Mouse (Mus musculus) midbrain, embryonic 12.5 days (tissue): ENCODE data around the gene Aadacl2. TPM values are rescaled to one million over a fixed set of nuclear protein-coding genes. Genes with fewer than 3 reads are reported as not detected.

ENCODE experiments used
- ATAC-seq: fragments of 200-750 bp; cut with Nextera tagmentation; 2 replicates; pipeline ENCODE4 v1.8.0; 2017; ENCODE audit warnings: low read depth, moderate TSS enrichment, moderate library complexity; ENCODE audit not compliant: low FRiP score
- H3K27ac ChIP-seq: fragments of 300-500 bp; sonication (generic); replicated peaks from 2 replicates; pipeline ENCODE4 v1.5.1; 2016; ENCODE audit warnings: mild to moderate bottlenecking
- H3K27me3 ChIP-seq: fragments of 300-500 bp; sonication (generic); 2 replicates; pipeline ENCODE4 v1.6.1; 2016; ENCODE audit warnings: mild to moderate bottlenecking
- H3K36me3 ChIP-seq: fragments of 300-500 bp; sonication (generic); 2 replicates; pipeline ENCODE4 v1.6.1; 2016
- H3K4me1 ChIP-seq: fragments of 300-500 bp; sonication (generic); 2 replicates; pipeline ENCODE4 v1.6.1; 2016
- H3K4me2 ChIP-seq: fragments of 300-500 bp; sonication (generic); replicated peaks from 2 replicates; pipeline ENCODE4 v1.6.1; 2016; ENCODE audit warnings: mild to moderate bottlenecking, moderate library complexity
- H3K4me3 ChIP-seq: fragments of 300-500 bp; sonication (generic); 2 replicates; pipeline ENCODE4 v1.5.1; 2016; ENCODE audit warnings: mild to moderate bottlenecking
- H3K9ac ChIP-seq: fragments of 300-500 bp; sonication (generic); replicated peaks from 2 replicates; pipeline ENCODE4 v1.6.1; 2016; ENCODE audit warnings: mild to moderate bottlenecking, moderate library complexity
- H3K9me3 ChIP-seq: fragments of 300-500 bp; sonication (generic); 2 replicates; pipeline ENCODE4 v1.6.1; 2016; ENCODE audit warnings: mild to moderate bottlenecking
- WGBS: fragments of 180-500 bp; shearing (Covaris S2); methylation state at CpG from one replicate; pipeline ENCODE4 v1.1.7; 2016; 5-methylcytosine and 5-hydroxymethylcytosine counted together
- polyA plus RNA-seq: library from polyadenylated mRNA; unstranded; fragments of >200 nt; fragmentation: Nextera tagmentation; extraction: Ambion mirVana; gene quantifications from 2 replicates; pipeline ENCODE4 v1.2.1, GENCODE M21; 2016

Aadacl2 gene
- polyA plus RNA-seq = not detected in 2 replicates

DNA sequence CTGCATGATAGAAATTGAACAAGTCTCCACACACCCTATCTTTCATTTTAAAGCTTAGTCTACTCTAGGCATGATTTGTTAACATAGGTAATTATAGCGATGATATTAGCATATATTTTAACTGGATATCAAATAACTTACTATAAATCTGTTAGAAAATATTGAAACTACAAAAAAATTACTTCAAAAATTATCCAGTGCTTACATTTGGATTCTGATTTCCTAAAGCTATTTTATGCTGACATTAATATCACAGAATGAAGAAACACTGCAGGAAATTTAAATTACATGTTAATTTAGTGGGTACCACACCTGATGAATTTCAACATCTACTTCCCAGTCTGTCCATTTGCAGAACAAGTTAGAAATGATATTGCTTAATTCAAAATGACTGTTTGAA, at the start of gene Aadacl2:
Gene Aadacl2 (plus strand): TSS at position 301 of the 400 bp plus-strand sequence.
- WGBS = 83% methylated on average over 1 of the region's 1 CpGs
- H3K4me2 ChIP-seq = no peak within 1 kb of the TSS
- H3K4me1 ChIP-seq = no peaks in the 10 kb centered on the region
- no peak for ATAC-seq
- H3K4me3 ChIP-seq = no peak within 1 kb of the TSS
- no peak within 1 kb of the TSS for H3K27ac ChIP-seq
- no peaks in the 10 kb centered on the region for H3K27me3 ChIP-seq
- no peaks in the 10 kb centered on the region for H3K36me3 ChIP-seq
- no peaks in the 10 kb centered on the region for H3K9me3 ChIP-seq
- H3K9ac ChIP-seq = no peak within 1 kb of the TSS

DNA sequence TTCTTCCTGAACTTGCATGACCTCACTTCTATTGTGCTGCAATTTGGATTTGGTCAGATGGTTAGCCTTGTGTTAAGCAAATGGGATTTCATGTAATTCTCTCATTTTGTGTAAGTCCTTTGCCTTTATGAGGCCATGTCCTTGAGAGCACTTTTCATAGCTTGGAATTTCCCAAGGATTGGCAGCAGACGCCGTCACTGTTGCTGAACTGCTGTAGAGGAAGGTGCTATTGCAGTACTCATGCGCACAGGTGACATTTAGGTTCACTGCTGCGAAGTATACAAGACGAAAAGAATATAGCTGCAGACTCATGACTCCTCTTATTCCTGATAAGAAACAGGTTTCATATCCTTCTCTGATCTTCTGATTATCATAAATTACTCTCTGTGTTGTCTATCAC, 35.7 kb upstream of the Aadacl2 start:
- ATAC-seq = no peak
- no peak overlapping the region for H3K9ac ChIP-seq
- no peak overlapping the region for H3K4me2 ChIP-seq
- WGBS = 88% methylated on average over 5 of the region's 5 CpGs
- H3K9me3 ChIP-seq = no peaks in the 10 kb centered on the region
- no peak overlapping the region for H3K4me3 ChIP-seq
- no peaks in the 10 kb centered on the region for H3K27me3 ChIP-seq
- no peaks in the 10 kb centered on the region for H3K36me3 ChIP-seq
- no peaks in the 10 kb centered on the region for H3K4me1 ChIP-seq
- no peak overlapping the region for H3K27ac ChIP-seq

DNA sequence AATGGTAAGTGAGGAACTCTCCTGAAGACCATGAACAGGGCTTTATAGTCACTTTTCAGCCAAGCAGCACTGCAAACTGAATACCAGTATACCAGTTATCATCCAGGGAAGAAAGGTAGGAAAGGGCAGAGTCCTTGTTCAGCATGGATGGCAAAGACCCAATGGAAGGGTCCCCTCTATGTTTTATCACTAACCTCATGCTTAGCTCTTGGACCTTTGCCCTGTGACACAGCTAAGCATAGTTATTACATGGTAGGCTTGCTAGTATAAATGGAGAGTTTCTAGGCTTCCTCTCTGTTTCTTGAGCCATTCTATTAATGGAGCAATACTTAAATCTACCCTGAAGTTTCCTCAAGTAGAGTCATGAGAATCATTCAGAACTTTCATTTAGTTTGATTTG, 32.0 kb upstream of the Aadacl2 start:
- no peak for ATAC-seq
- no peaks in the 10 kb centered on the region for H3K27me3 ChIP-seq
- no peaks in the 10 kb centered on the region for H3K9me3 ChIP-seq
- H3K4me3 ChIP-seq = no peak overlapping the region
- H3K27ac ChIP-seq = no peak overlapping the region
- H3K9ac ChIP-seq = no peak overlapping the region
- no peaks in the 10 kb centered on the region for H3K4me1 ChIP-seq
- no peak overlapping the region for H3K4me2 ChIP-seq
- no peaks in the 10 kb centered on the region for H3K36me3 ChIP-seq

DNA sequence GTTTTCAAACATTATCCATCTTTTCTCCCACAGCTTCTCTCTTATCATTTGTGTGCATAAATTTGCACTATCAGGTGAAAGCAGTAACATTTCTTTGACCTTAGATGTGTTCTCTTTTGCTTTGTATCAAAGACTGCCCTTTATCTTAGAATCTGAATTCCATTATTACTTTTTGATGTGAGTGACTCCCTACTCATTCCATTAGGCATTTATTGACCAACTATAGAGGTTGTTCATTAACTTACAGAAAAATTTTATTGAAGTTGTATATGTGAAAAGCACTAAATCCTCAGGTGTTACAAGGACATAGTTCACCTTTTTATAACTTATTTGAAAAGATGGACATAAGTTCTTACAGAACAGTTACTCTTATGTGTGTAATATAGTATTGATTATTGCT, 2.9 kb upstream of the Aadacl2 start:
- H3K9me3 ChIP-seq = no peaks in the 10 kb centered on the region
- H3K9ac ChIP-seq = no peak overlapping the region
- no peak overlapping the region for H3K4me3 ChIP-seq
- no peaks in the 10 kb centered on the region for H3K36me3 ChIP-seq
- no peak overlapping the region for H3K27ac ChIP-seq
- no peak for ATAC-seq
- H3K4me2 ChIP-seq = no peak overlapping the region
- no peaks in the 10 kb centered on the region for H3K4me1 ChIP-seq
- H3K27me3 ChIP-seq = no peaks in the 10 kb centered on the region

DNA sequence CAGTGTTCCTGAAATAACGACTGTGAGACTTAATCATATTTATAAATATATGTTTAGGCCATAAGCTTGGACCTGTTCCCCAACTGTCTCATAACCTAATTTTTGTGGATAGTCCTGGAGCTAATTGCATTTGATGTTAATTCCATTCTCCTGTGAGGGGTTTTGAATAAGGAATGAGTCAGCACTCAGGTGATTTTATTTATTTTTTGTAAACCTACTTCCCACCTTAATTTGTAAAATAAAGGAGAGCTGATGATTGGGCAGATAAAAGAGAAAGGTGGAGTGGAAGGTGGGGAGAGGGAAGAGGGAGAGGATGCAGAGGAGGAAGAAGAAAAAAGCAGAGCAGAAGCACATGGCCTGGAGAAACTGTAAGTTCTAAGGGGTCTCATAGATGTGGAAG, 18.9 kb downstream of the Aadacl2 start, which contains the start of gene Aadac:
Gene Aadac (plus strand): TSS at position 301 of the 400 bp plus-strand sequence.
- Histone ChIP-seq H3K36me3 (no peaks in the 10 kb centered on the region), H3K27ac (no peak within 1 kb of the TSS), H3K4me3 (no peak within 1 kb of the TSS), H3K9ac (no peak within 1 kb of the TSS), H3K27me3 (no peaks in the 10 kb centered on the region), H3K4me1 (no peaks in the 10 kb centered on the region), H3K4me2 (no peak within 1 kb of the TSS), H3K9me3 (no peaks in the 10 kb centered on the region)
- no peak for ATAC-seq
- WGBS = 81% methylated on average over 1 of the region's 1 CpGs

DNA sequence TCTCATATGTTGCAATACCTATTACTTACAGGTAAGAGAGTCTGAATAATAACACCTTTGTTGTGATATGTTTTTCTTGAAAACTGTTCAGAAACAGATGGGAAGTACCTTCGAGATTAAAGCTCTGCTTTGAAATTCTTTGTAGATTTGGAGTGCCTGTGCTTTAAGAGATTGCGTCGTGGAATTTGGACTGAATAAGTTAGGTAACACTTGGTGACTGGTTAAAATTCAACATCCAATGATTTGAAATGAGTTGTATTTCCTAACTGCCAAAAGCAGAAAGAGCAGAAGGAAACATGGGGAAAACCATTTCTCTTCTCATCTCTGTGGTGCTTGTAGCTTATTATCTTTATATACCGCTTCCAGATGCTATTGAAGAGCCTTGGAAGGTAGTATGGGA, 25.0 kb downstream of the Aadacl2 start:
- H3K36me3 ChIP-seq = no peaks in the 10 kb centered on the region
- no peak overlapping the region for H3K9ac ChIP-seq
- H3K4me2 ChIP-seq = no peak overlapping the region
- H3K9me3 ChIP-seq = no peaks in the 10 kb centered on the region
- 88% methylated on average over 4 of the region's 4 CpGs for WGBS
- no peak for ATAC-seq
- no peak overlapping the region for H3K27ac ChIP-seq
- no peaks in the 10 kb centered on the region for H3K27me3 ChIP-seq
- no peaks in the 10 kb centered on the region for H3K4me1 ChIP-seq
- no peak overlapping the region for H3K4me3 ChIP-seq

DNA sequence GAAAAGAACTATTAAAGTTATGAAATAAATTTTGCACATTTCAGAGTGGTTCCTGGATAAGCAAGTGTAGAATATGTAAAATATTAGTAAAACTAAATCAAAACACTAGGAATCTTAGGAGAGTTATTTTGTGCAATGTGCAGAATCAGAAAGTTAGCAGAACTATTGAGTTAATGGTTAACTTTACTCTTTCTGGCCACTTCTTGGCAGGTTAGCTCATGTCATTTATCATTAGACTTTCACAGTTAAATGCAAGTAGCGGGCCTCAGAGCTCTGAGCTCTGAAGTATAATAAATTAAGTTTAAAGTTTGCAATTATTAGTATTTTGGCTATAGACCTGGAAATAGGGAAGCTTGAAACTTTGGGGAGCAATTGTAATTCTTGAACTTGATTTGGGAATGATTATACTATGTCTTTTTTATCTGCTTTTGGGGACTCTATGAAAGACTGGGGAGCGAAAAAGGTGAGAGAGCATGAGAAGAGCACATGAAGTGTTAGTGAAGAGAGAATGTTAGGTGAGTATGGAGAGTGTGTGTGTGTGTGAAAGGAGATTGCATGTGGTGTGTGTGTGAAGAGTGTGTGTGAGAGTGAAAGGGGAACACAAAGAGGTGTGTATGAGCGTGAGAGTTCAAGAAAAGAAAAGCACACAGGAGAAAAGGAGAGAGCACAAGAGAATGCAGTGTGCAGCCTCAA, 39.8 kb downstream of the Aadacl2 start:
- H3K9ac ChIP-seq = no peak overlapping the region
- H3K4me2 ChIP-seq = no peak overlapping the region
- H3K36me3 ChIP-seq = no peaks in the 10 kb centered on the region
- no peak for ATAC-seq
- 87% methylated on average over 3 of the region's 3 CpGs for WGBS
- no peaks in the 10 kb centered on the region for H3K27me3 ChIP-seq
- H3K4me3 ChIP-seq = no peak overlapping the region
- H3K9me3 ChIP-seq = no peaks in the 10 kb centered on the region
- H3K27ac ChIP-seq = no peak overlapping the region
- no peaks in the 10 kb centered on the region for H3K4me1 ChIP-seq

DNA sequence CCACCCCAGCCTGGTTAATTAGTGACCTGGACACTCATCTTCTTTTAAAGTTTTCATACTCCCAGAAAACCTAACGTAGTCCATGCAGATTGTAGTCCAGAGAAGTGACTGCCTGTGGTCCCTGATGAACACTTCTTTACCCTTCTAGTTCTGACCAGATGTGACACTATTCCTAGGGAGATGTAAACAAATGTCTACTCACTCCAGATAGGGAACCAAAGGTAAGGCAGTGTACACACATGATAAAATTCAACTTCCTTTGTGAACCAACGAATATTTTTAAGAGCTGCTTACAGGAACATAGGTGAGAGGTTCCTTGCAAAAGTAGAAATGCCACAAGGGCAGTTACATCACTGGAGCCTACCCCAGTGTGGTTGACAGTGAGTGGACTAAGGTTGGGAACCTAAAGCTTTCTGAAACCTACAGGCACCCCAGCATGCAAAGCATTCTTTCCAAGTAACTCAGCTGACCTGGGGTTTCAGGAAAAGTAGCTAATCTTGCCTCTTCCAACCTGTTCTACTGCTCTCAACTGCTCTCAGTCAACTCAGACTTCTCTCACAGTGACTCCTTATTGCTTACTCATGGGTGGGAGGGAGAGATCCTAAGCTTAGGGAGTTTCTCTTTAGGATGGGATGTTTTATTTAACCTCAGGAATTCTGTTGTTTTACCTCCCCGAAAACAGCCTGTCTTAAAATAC, 46.8 kb downstream of the Aadacl2 start:
- no peaks in the 10 kb centered on the region for H3K27me3 ChIP-seq
- no peak overlapping the region for H3K4me2 ChIP-seq
- H3K9me3 ChIP-seq = no peaks in the 10 kb centered on the region
- no peak for ATAC-seq
- H3K9ac ChIP-seq = no peak overlapping the region
- H3K36me3 ChIP-seq = no peaks in the 10 kb centered on the region
- no peak overlapping the region for H3K4me3 ChIP-seq
- 84% methylated on average over 3 of the region's 3 CpGs for WGBS
- no peak overlapping the region for H3K27ac ChIP-seq
- H3K4me1 ChIP-seq = no peaks in the 10 kb centered on the region

DNA sequence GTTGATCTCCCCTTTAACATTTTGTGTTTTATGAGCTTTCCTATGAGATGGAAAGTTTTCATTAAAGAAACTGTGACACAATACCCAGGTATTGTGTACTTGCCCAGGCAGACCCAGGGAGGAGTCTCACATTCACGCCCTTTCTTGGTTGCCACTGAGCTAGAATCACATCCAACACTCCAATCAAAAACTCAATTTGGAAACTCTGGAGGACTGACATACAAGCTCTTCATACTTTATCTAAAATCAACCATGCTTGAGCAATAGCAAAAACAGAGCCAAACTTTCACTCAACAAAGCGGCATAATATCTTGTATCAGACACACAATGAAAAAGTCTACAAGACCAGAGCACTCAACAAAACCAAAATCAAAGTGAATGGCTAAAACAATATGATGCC, 47.4 kb downstream of the Aadacl2 start:
- Histone ChIP-seq H3K27ac (no peak overlapping the region), H3K36me3 (no peaks in the 10 kb centered on the region), H3K27me3 (no peaks in the 10 kb centered on the region), H3K9ac (no peak overlapping the region), H3K9me3 (no peaks in the 10 kb centered on the region), H3K4me3 (no peak overlapping the region), H3K4me1 (no peaks in the 10 kb centered on the region), H3K4me2 (no peak overlapping the region)
- ATAC-seq = no peak
- 91% methylated on average over 2 of the region's 2 CpGs for WGBS

DNA sequence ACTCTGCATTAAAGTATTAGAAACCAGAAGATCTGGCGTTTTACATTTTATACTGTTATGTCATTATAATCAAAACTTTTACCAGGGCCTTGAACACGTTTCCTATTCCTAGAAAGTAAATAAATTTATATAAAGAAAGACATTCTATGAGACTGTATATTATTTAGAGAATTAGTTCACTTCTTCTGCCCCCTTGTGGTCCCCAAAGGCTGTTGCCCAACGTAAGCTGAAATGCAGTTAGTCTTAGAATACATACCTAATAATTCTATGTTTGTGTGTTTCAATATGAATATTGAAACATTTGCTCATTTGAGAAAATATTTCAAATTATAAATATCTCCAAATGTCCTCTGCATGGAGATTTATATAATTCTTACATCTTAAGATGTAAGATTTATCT, 49.9 kb downstream of the Aadacl2 start:
- H3K36me3 ChIP-seq = no peaks in the 10 kb centered on the region
- no peaks in the 10 kb centered on the region for H3K4me1 ChIP-seq
- no peak overlapping the region for H3K4me3 ChIP-seq
- no peak overlapping the region for H3K9ac ChIP-seq
- no peak overlapping the region for H3K4me2 ChIP-seq
- no peak overlapping the region for H3K27ac ChIP-seq
- H3K9me3 ChIP-seq = no peaks in the 10 kb centered on the region
- no peak for ATAC-seq
- 34% methylated on average over 3 of the region's 3 CpGs for WGBS
- H3K27me3 ChIP-seq = no peaks in the 10 kb centered on the region

DNA sequence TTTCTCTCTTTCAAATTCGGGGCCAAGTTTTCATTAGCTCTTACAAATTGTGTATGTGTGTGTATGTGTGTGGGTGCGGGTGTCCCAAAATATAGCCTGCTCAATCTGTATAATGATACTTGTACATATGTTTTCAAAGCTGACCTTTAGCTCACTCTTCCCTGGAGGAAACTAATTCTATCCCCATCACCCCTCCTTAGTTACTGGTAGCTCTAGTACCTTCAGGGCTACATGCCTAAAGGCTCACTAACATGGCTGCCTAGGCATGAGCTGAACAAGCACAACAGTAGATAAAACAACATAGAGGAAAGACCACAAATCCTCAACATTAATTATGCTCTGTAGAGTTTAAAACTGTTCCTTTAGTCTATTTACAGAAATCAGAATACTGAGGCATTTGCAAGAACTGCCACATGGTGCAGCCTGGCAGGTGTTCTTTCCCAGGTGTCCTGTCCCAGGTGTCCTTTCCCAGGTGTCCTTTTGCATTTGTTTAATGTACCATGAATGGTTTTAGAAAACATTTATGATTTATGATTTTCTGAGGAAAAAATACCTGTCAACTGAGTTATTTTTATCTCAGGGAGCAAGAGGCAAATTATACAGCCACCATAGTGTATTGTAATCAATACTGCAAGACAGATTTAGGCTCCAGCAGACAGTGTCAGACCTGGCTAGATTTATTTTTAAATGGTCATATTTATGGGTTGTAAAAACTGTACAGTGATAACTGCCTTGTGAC, 50.7 kb downstream of the Aadacl2 start:
- Histone ChIP-seq H3K4me1 (no peaks in the 10 kb centered on the region), H3K36me3 (no peaks in the 10 kb centered on the region), H3K27me3 (no peaks in the 10 kb centered on the region), H3K9ac (no peak overlapping the region), H3K27ac (no peak overlapping the region), H3K9me3 (no peaks in the 10 kb centered on the region), H3K4me3 (no peak overlapping the region), H3K4me2 (no peak overlapping the region)
- 82% methylated on average over 2 of the region's 2 CpGs for WGBS
- ATAC-seq = no peak

DNA sequence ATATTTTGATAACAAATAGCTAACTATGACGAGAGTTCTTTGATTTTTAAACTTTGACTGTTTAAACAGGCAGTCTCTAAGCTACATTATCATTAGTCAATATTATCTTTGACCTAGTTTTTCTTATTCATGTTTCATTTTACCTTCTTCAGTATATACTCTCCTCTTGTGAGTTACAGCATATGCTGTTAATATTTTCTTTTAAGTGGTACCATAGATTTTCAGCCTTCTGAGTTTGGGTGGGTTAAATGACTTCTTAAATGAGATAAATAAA, 51.2 kb downstream of the Aadacl2 start:
- 89% methylated on average over 1 of the region's 1 CpGs for WGBS

More for the DNA sequence above, 51.2 kb downstream of the Aadacl2 start:
- Histone ChIP-seq H3K4me3 (no peak overlapping the region), H3K27me3 (no peaks in the 10 kb centered on the region), H3K27ac (no peak overlapping the region), H3K9me3 (no peaks in the 10 kb centered on the region), H3K36me3 (no peaks in the 10 kb centered on the region), H3K4me1 (no peaks in the 10 kb centered on the region), H3K4me2 (no peak overlapping the region), H3K9ac (no peak overlapping the region)
- no peak for ATAC-seq
